Mouse (Mus musculus) induced T-regulatory cell, adult 2 months (primary cell): Measurements from ENCODE around the gene 1700010B08Rik.
A peak's percentile ranks its signal among the peaks of the same experiment; 100 is the strongest.

ENCODE experiments used
- DNase-seq: peaks from one replicate; pipeline ENCODE4 v3.0.0-alpha.2; 2012; ENCODE audit warnings: low read depth

The 1700010B08Rik gene

GRCm38 (mm10) chr2:173722251-173722857 lies 3.1 kb downstream of the 1700010B08Rik start:
- no peak for DNase-seq

GRCm38 (mm10) chr2:173724382-173724781 lies 5.2 kb downstream of the 1700010B08Rik start:
- no peak for DNase-seq

- DNase-seq: no peak
These were observed 6.0 kb downstream of the 1700010B08Rik start for GRCm38 (mm10) chr2:173724940-173725807.

- no peak for DNase-seq
These were observed 6.6 kb downstream of the 1700010B08Rik start for GRCm38 (mm10) chr2:173725819-173726218.

- no peak for DNase-seq
These were observed 11.3 kb downstream of the 1700010B08Rik start for GRCm38 (mm10) chr2:173730444-173730966.

GRCm38 (mm10) chr2:173734426-173734825 lies 15.2 kb downstream of the 1700010B08Rik start:
- DNase-seq: no peak

GRCm38 (mm10) chr2:173737222-173737989 lies 18.2 kb downstream of the 1700010B08Rik start, which contains the start of gene Vapb:
Vapb (plus strand) TSS chr2:173737511.
- peak; percentile 99 for DNase-seq

- no peak for DNase-seq
These were observed 19.0 kb downstream of the 1700010B08Rik start for GRCm38 (mm10) chr2:173738232-173738631.

- no peak for DNase-seq
These were observed 19.9 kb downstream of the 1700010B08Rik start for GRCm38 (mm10) chr2:173739107-173739506.

- DNase-seq: no peak
These were observed 22.9 kb downstream of the 1700010B08Rik start for GRCm38 (mm10) chr2:173742090-173742489.

- no peak for DNase-seq
These were observed 23.5 kb downstream of the 1700010B08Rik start for GRCm38 (mm10) chr2:173742744-173743143.

- DNase-seq: no peak
These were observed 25.0 kb downstream of the 1700010B08Rik start for GRCm38 (mm10) chr2:173744070-173744815.

- no peak for DNase-seq
These were observed 29.9 kb downstream of the 1700010B08Rik start for GRCm38 (mm10) chr2:173748961-173749659.

- DNase-seq: no peak
These were observed 36.4 kb downstream of the 1700010B08Rik start for GRCm38 (mm10) chr2:173755433-173756144.

GRCm38 (mm10) chr2:173757624-173758155 lies 38.5 kb downstream of the 1700010B08Rik start:
- no peak for DNase-seq

- DNase-seq: no peak
These were observed 41.4 kb downstream of the 1700010B08Rik start for GRCm38 (mm10) chr2:173760607-173761006.

GRCm38 (mm10) chr2:173764629-173765028 lies 45.4 kb downstream of the 1700010B08Rik start:
- no peak for DNase-seq

GRCm38 (mm10) chr2:173767959-173768595 lies 48.9 kb downstream of the 1700010B08Rik start:
- DNase-seq: no peak

GRCm38 (mm10) chr2:173769183-173769582 lies 50.0 kb downstream of the 1700010B08Rik start:
- DNase-seq: peak; percentile 40
